Mouse (Mus musculus) midbrain, embryonic 16.5 days (tissue): ENCODE measurements at regions not wholly inside any gene's neighbourhood (a gene's known extent, or its start where the extent isn't known, plus 50 kb on each side); places are given as distances from the start of the nearest gene placed in this dataset.

Source experiments
- ATAC-seq: fragments of 200-750 bp; cut with Nextera tagmentation; 2 replicates; pipeline ENCODE4 v1.8.0; 2017; ENCODE audit warnings: moderate TSS enrichment
- H3K27ac ChIP-seq: fragments of 300-500 bp; sonication (generic); 2 replicates; pipeline ENCODE4 v1.5.1; 2014; ENCODE audit warnings: mild to moderate bottlenecking, low read length, mixed read lengths
- H3K27me3 ChIP-seq: fragments of 300-500 bp; sonication (generic); 2 replicates; pipeline ENCODE4 v1.6.1; 2014; ENCODE audit warnings: low read depth, low read length, mixed read lengths; ENCODE audit not compliant: control insufficient read depth, insufficient read depth
- H3K36me3 ChIP-seq: fragments of 300-500 bp; sonication (generic); 2 replicates; pipeline ENCODE4 v1.6.1; 2014; ENCODE audit warnings: mild to moderate bottlenecking, low read length, moderate library complexity, mixed read lengths; ENCODE audit not compliant: control insufficient read depth, insufficient read depth
- H3K4me1 ChIP-seq: fragments of 300-500 bp; sonication (generic); 2 replicates; pipeline ENCODE4 v1.6.1; 2014; ENCODE audit warnings: mild to moderate bottlenecking, low read length, mixed read lengths; ENCODE audit not compliant: control insufficient read depth, insufficient read depth
- H3K4me2 ChIP-seq: fragments of 300-500 bp; sonication (generic); 2 replicates; pipeline ENCODE4 v1.6.1; 2014; ENCODE audit warnings: mild to moderate bottlenecking, low read length, mixed read lengths
- H3K4me3 ChIP-seq: fragments of 300-500 bp; sonication (generic); 2 replicates; pipeline ENCODE4 v1.5.1; 2014; ENCODE audit warnings: low read depth, mild to moderate bottlenecking, low read length, moderate library complexity, mixed read lengths
- H3K9ac ChIP-seq: fragments of 300-500 bp; sonication (generic); 2 replicates; pipeline ENCODE4 v1.6.1; 2014; ENCODE audit warnings: low read depth, low read length, mixed read lengths
- H3K9me3 ChIP-seq: fragments of 300-500 bp; sonication (generic); replicated peaks from 2 replicates; pipeline ENCODE4 v1.6.1; 2014; ENCODE audit warnings: mild to moderate bottlenecking, low read length, mixed read lengths; ENCODE audit not compliant: control insufficient read depth, poor library complexity, severe bottlenecking
- WGBS: fragments of 180-500 bp; shearing (Covaris S2); extraction: QIAGEN DNeasy Blood & Tissue Kit; methylation state at CpG from one replicate; pipeline ENCODE4 v1.1.7; 2014; 5-methylcytosine and 5-hydroxymethylcytosine counted together

GRCm38 (mm10) chr15:69253698-69254097 is 2753.0 kb upstream of the Lrrc6 start:
- ATAC-seq = no peak
- no peak overlapping the region for H3K4me3 ChIP-seq
- WGBS = 93% methylated on average over 2 of the region's 2 CpGs
- H3K36me3 ChIP-seq = no peaks in the 10 kb centered on the region
- no peaks in the 10 kb centered on the region for H3K27me3 ChIP-seq
- no peak overlapping the region for H3K4me2 ChIP-seq
- H3K9me3 ChIP-seq = no peaks in the 10 kb centered on the region
- H3K27ac ChIP-seq = no peak overlapping the region
- no peak overlapping the region for H3K9ac ChIP-seq
- no peaks in the 10 kb centered on the region for H3K4me1 ChIP-seq

- Histone ChIP-seq H3K27me3 (no peaks in the 10 kb centered on the region), H3K9ac (no peak overlapping the region), H3K9me3 (no peaks in the 10 kb centered on the region), H3K36me3 (no peaks in the 10 kb centered on the region), H3K4me1 (peaks cover under 1% of the 10 kb centered on the region; the same call in 1 of the 2 replicates), H3K27ac (no peak overlapping the region), H3K4me2 (no peak overlapping the region), H3K4me3 (no peak overlapping the region)
- 89% methylated on average over 3 of the region's 3 CpGs for WGBS
- ATAC-seq = no peak
These were observed 2751.4 kb upstream of the Lrrc6 start for GRCm38 (mm10) chr15:69252095-69252494.

GRCm38 (mm10) chr15:69246190-69246966 is 2745.7 kb upstream of the Lrrc6 start:
- Histone ChIP-seq H3K4me2 (no peak overlapping the region), H3K4me3 (no peak overlapping the region), H3K4me1 (peaks cover 15% of the 10 kb centered on the region), H3K27me3 (no peaks in the 10 kb centered on the region), H3K9ac (no peak overlapping the region), H3K27ac (peak overlapping the region; percentile 63), H3K9me3 (no peaks in the 10 kb centered on the region), H3K36me3 (no peaks in the 10 kb centered on the region)
- peak; percentile 92 for ATAC-seq
- WGBS = 30% methylated on average over 3 of the region's 3 CpGs

- Histone ChIP-seq H3K4me1 (no peaks in the 10 kb centered on the region), H3K9ac (no peak overlapping the region), H3K4me2 (no peak overlapping the region), H3K27me3 (no peaks in the 10 kb centered on the region), H3K4me3 (no peak overlapping the region), H3K36me3 (no peaks in the 10 kb centered on the region), H3K27ac (no peak overlapping the region), H3K9me3 (no peaks in the 10 kb centered on the region)
- ATAC-seq = no peak
- WGBS = 89% methylated on average over 1 of the region's 1 CpGs
These were observed 2734.6 kb upstream of the Lrrc6 start for GRCm38 (mm10) chr15:69235271-69235670.

GRCm38 (mm10) chr15:69224619-69225587 is 2724.2 kb upstream of the Lrrc6 start:
- Histone ChIP-seq H3K27me3 (no peaks in the 10 kb centered on the region), H3K9ac (no peak overlapping the region), H3K9me3 (no peaks in the 10 kb centered on the region), H3K4me2 (no peak overlapping the region), H3K36me3 (no peaks in the 10 kb centered on the region), H3K4me1 (no peaks in the 10 kb centered on the region), H3K4me3 (no peak overlapping the region), H3K27ac (no peak overlapping the region)
- no peak for ATAC-seq
- WGBS = 63% methylated on average over 6 of the region's 6 CpGs

GRCm38 (mm10) chr15:69223411-69223810 is 2722.7 kb upstream of the Lrrc6 start:
- no peak for ATAC-seq
- H3K9ac ChIP-seq = no peak overlapping the region
- H3K4me1 ChIP-seq = no peaks in the 10 kb centered on the region
- no peak overlapping the region for H3K4me3 ChIP-seq
- H3K27me3 ChIP-seq = no peaks in the 10 kb centered on the region
- H3K27ac ChIP-seq = no peak overlapping the region
- no peaks in the 10 kb centered on the region for H3K36me3 ChIP-seq
- H3K4me2 ChIP-seq = no peak overlapping the region
- H3K9me3 ChIP-seq = no peaks in the 10 kb centered on the region

- H3K4me2 ChIP-seq = no peak overlapping the region
- no peak for ATAC-seq
- no peaks in the 10 kb centered on the region for H3K27me3 ChIP-seq
- no peak overlapping the region for H3K9ac ChIP-seq
- H3K9me3 ChIP-seq = no peaks in the 10 kb centered on the region
- H3K36me3 ChIP-seq = no peaks in the 10 kb centered on the region
- no peak overlapping the region for H3K27ac ChIP-seq
- H3K4me1 ChIP-seq = no peaks in the 10 kb centered on the region
- H3K4me3 ChIP-seq = no peak overlapping the region
- WGBS = 78% methylated on average over 1 of the region's 1 CpGs
These were observed 2721.7 kb upstream of the Lrrc6 start for GRCm38 (mm10) chr15:69222391-69222790.
